24 mouse cellular contexts compared by ENCODE assay signal in the genomic region with DNA sequence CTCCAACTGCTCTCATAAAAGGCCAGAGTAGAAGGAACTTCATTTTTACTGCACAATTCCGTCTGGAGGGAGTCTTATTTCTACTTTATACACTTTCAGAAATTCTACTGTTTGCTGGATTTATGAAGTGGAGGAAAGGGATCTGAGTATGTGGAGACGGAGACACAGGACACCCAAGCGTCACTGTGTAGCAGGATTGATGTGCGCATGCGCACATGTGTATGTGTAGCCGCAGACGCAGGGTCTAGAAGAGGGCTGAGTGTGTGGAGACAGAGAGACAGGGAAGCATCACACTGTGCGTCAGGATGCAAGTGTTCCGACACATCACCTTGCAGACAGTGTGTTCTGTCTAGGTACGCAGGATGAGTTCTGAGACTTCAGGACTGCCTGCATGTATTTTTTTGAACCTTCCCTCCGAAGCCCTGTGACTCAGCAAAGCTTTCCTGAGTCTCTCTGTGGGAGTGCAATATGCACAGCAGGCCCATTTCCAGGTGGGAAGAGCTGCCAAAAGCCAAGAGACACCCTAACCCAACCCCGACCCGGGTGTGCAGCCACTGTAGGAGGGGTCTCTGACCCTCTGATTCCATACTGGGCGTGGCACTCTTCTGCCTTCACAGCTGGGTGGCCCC.
DNase-seq lines count a peak whose midpoint lies in the region; ATAC-seq and TF ChIP-seq lines count a peak whose summit lies in the region.
"Had no signal": no experiment of that assay in that cellular context is flagged by ENCODE, and none has a peak within 500 bp of the region (broad histone marks: within the 10 kb centered on the region; RNA-seq: fewer than 3 reads in every experiment).

No protein-coding gene starts in this region.

- no peak overlapping the region for H3K4me2 ChIP-seq in limb, embryonic 14.5 days (replicated peaks; ENCODE audit: low read depth, low read length, severe bottlenecking)
- H3K4me2 ChIP-seq: forebrain, embryonic 13.5 days; heart, embryonic 13.5 days; hindbrain, embryonic 12.5 days; kidney, embryonic 15.5 days; liver, embryonic 15.5 days; lung, embryonic 15.5 days had no signal

- no peaks in the 10 kb centered on the region for H3K27me3 ChIP-seq in megakaryocyte, embryonic 14.5 days (replicated peaks)
- no peaks in the 10 kb centered on the region; the same call in 1 of the 2 replicates for H3K27me3 ChIP-seq in limb, embryonic 14.5 days (ENCODE audit: control insufficient read depth, insufficient read depth, low read length)
- H3K27me3 ChIP-seq: forebrain, embryonic 13.5 days; heart, embryonic 13.5 days; hindbrain, embryonic 12.5 days; kidney, embryonic 15.5 days; liver, embryonic 15.5 days; lung, embryonic 15.5 days had no signal

- peak overlapping the region; percentile 73 for H3K4me3 ChIP-seq in megakaryocyte, embryonic 14.5 days (replicated peaks)
- no peak overlapping the region for H3K4me3 ChIP-seq in ES-E14 (ENCODE audit: insufficient read depth in 1 of 2, low read depth in 1 of 2, low read length in 2 of 2, poor library complexity in 1 of 2, severe bottlenecking in 1 of 2)
- no peak overlapping the region for H3K4me3 ChIP-seq in limb, embryonic 14.5 days (replicated peaks; ENCODE audit: low read length)
- H3K4me3 ChIP-seq: forebrain, embryonic 13.5 days; heart, adult 2 months; heart, embryonic 13.5 days; hindbrain, embryonic 12.5 days; kidney, embryonic 15.5 days; liver, embryonic 15.5 days; lung, embryonic 15.5 days; midbrain, embryonic 10.5 days had no signal

- no peak overlapping the region for H3K27ac ChIP-seq in ES-E14 (ENCODE audit: insufficient read depth, low read depth, low read length, poor library complexity, severe bottlenecking)
- no peak overlapping the region for H3K27ac ChIP-seq in limb, embryonic 14.5 days (replicated peaks; ENCODE audit: low read depth, low read length)
- H3K27ac ChIP-seq: forebrain, embryonic 13.5 days; heart, adult 2 months; heart, embryonic 13.5 days; hindbrain, embryonic 12.5 days; kidney, embryonic 15.5 days; liver, embryonic 15.5 days; lung, embryonic 15.5 days; midbrain, embryonic 10.5 days had no signal

- no peak for TF ChIP-seq POLR2A in limb, embryonic 14.5 days (IDR thresholded peaks at IDR 0.05; ENCODE audit: borderline replicate concordance, extremely low read depth, insufficient read depth, insufficient read length)

- no peak for ATAC-seq in megakaryocyte, adult 5-6 weeks (ENCODE audit: poor library complexity, severe bottlenecking)
- peak; percentile 73 for ATAC-seq in limb, embryonic 14.5 days (ENCODE audit: low FRiP score, low read depth)
- ATAC-seq: forebrain, embryonic 13.5 days had no signal

- DNase-seq in frontal cortex, postnatal 36 days (ENCODE audit: low spot score in 2 of 2), result peak; percentile 17 to 33
- DNase-seq in frontal cortex, postnatal 25 days (ENCODE audit: low spot score in 2 of 2), result no peak
- DNase-seq in ES-E14 (ENCODE audit: low read depth, low spot score), result no peak
- no peak for DNase-seq in limb, embryonic 14.5 days (ENCODE audit: low spot score)
- no peak for DNase-seq in lung, postnatal 25 days (ENCODE audit: low spot score)
- DNase-seq: adrenal gland, postnatal 14 days; cerebellum, adult 8-10 months; cerebellum, postnatal 36 days; heart, adult 2 months; kidney, adult 11 months; kidney, postnatal 36 days; liver; lung, postnatal 4 days; thymus, adult 2 months; thymus, postnatal 4 days had no signal

- H3K9me3 ChIP-seq in megakaryocyte, embryonic 14.5 days, result peaks cover 56% of the 10 kb centered on the region
- H3K9me3 ChIP-seq in ES-E14 (ENCODE audit: control insufficient read depth, insufficient read depth, low read depth, low read length), result no peaks in the 10 kb centered on the region
- H3K9me3 ChIP-seq in limb, embryonic 14.5 days (ENCODE audit: control insufficient read depth, low read length), result no peaks in the 10 kb centered on the region
- H3K9me3 ChIP-seq: forebrain, embryonic 13.5 days; heart, embryonic 13.5 days; hindbrain, embryonic 12.5 days; kidney, embryonic 15.5 days; liver, embryonic 15.5 days; lung, embryonic 15.5 days; midbrain, embryonic 10.5 days had no signal

- no peaks in the 10 kb centered on the region for H3K4me1 ChIP-seq in megakaryocyte, embryonic 14.5 days
- H3K4me1 ChIP-seq in ES-E14 (ENCODE audit: control insufficient read depth in 2 of 2, insufficient read depth in 2 of 2, low read length in 2 of 2, poor library complexity in 1 of 2), result peaks cover 0 to 4% of the 10 kb centered on the region in 2 experiments; a peak in 1 of 4 replicates
- H3K4me1 ChIP-seq in limb, embryonic 14.5 days (ENCODE audit: control insufficient read depth, insufficient read depth, low read length), result peaks cover 8% of the 10 kb centered on the region
- H3K4me1 ChIP-seq: heart, embryonic 13.5 days; kidney, embryonic 15.5 days; liver, embryonic 15.5 days; lung, embryonic 15.5 days; midbrain, embryonic 10.5 days had no signal

- H3K9ac ChIP-seq in ES-E14 (ENCODE audit: insufficient read depth, low read depth, low read length, poor library complexity, severe bottlenecking), result no peak overlapping the region
- no peak overlapping the region for H3K9ac ChIP-seq in limb, embryonic 14.5 days (ENCODE audit: low read depth, low read length, severe bottlenecking)
- H3K9ac ChIP-seq: forebrain, embryonic 13.5 days; heart, embryonic 13.5 days; hindbrain, embryonic 12.5 days; kidney, embryonic 15.5 days; liver, embryonic 15.5 days; lung, embryonic 15.5 days had no signal

- WGBS in limb, embryonic 14.5 days, result 51% methylated on average over 14 of the region's 14 CpGs

- in situ Hi-C loops in ES-E14 (cut with MboI; ENCODE audit: low sequenced_read_pairs in 2 of 2, unreplicated experiment in 2 of 2), result no loop called here

- no peaks in the 10 kb centered on the region for H3K36me3 ChIP-seq in megakaryocyte, embryonic 14.5 days (replicated peaks; ENCODE audit: low read length)
- no peaks in the 10 kb centered on the region for H3K36me3 ChIP-seq in ES-E14 (ENCODE audit: control insufficient read depth, insufficient read depth, low read length, poor library complexity, severe bottlenecking)
- no peaks in the 10 kb centered on the region for H3K36me3 ChIP-seq in limb, embryonic 14.5 days (ENCODE audit: control insufficient read depth, insufficient read depth, low read length)
- H3K36me3 ChIP-seq: heart, embryonic 13.5 days; hindbrain, embryonic 12.5 days; kidney, embryonic 15.5 days; liver, embryonic 15.5 days; lung, embryonic 15.5 days; midbrain, embryonic 10.5 days had no signal

TF ChIP-seq in ES-E14, 5 proteins besides CTCF, POLR2A, EP300 and RAD21:
- TF ChIP-seq ZC3H11A (IDR thresholded peaks at IDR 0.05; ENCODE audit: borderline replicate concordance, low read depth, low read length) (no peak), ZNF384 (IDR thresholded peaks at IDR 0.05; ENCODE audit: low read depth, low read length) (no peak), MAFK (IDR thresholded peaks at IDR 0.05; ENCODE audit: insufficient read depth, low read depth, low read length) (peak; percentile 39; the same call in 1 of the 2 replicates)

Comparison
In these comparisons a context has a peak if more than half of its experiments do, and no peak if none do; other contexts are left out.
1. DNase-seq: peak in frontal cortex, postnatal 36 days (2 of 2); none in frontal cortex, postnatal 25 days (0 of 2), ES-E14 (single experiment), limb, embryonic 14.5 days (single experiment) and lung, postnatal 25 days (single experiment).